Mouse (Mus musculus) ES-Bruce4 (cell line): Measurements from ENCODE around the gene Insc. TPM values are rescaled to one million over a fixed set of nuclear protein-coding genes. Genes with fewer than 3 reads are reported as not detected.

ENCODE experiments used
- H3K27ac ChIP-seq: 2 replicates; pipeline ENCODE4 v1.5.1; 2012; ENCODE audit warnings: low read length, inconsistent platforms; ENCODE audit not compliant: insufficient read depth
- H3K27me3 ChIP-seq: 2 replicates; pipeline ENCODE4 v1.6.1; 2012; ENCODE audit warnings: mild to moderate bottlenecking, low read length, inconsistent platforms; ENCODE audit not compliant: control insufficient read depth, poor library complexity, insufficient read depth, severe bottlenecking
- H3K36me3 ChIP-seq: 2 replicates; pipeline ENCODE4 v1.6.1; 2012; ENCODE audit warnings: inconsistent platforms, mild to moderate bottlenecking, low read length, moderate library complexity; ENCODE audit not compliant: control insufficient read depth, poor library complexity, insufficient read depth, severe bottlenecking
- H3K4me1 ChIP-seq: one replicate; pipeline ENCODE4 v1.8.1; 2011; ENCODE audit warnings: low read length; ENCODE audit not compliant: control insufficient read depth, insufficient read depth
- H3K4me3 ChIP-seq: 2 replicates; pipeline ENCODE4 v1.5.1; 2011; ENCODE audit warnings: low read depth, mild to moderate bottlenecking, low read length
- H3K9ac ChIP-seq: 2 replicates; pipeline ENCODE4 v1.6.1; 2012; ENCODE audit warnings: low read depth, mild to moderate bottlenecking, inconsistent platforms; ENCODE audit not compliant: poor library complexity, severe bottlenecking
- H3K9me3 ChIP-seq: replicated peaks from 2 replicates; pipeline ENCODE4 v1.6.1; 2012; ENCODE audit warnings: mild to moderate bottlenecking, low read length, inconsistent platforms; ENCODE audit not compliant: control insufficient read depth, poor library complexity, insufficient read depth, severe bottlenecking
- CTCF ChIP-seq: IDR thresholded peaks from one replicate; pipeline ENCODE4 v1.8.1; 2011; ENCODE audit warnings: low read depth, low read length
- EP300 ChIP-seq: IDR thresholded peaks from 2 replicates; pipeline ENCODE4 v1.6.1; 2011; ENCODE audit warnings: low read depth, low read length; ENCODE audit not compliant: insufficient read depth
- POLR2A ChIP-seq: IDR thresholded peaks from one replicate; pipeline ENCODE4 v1.8.1; 2011; ENCODE audit warnings: low read length; ENCODE audit not compliant: insufficient read depth
- polyA plus RNA-seq: library from polyadenylated mRNA; stranded (reverse); fragments of >200 nt; gene quantifications from 2 replicates; pipeline ENCODE4 v1.2.4, GENCODE M21; 2011; ENCODE audit warnings: low read depth; ENCODE audit not compliant: missing spikeins, insufficient read depth, insufficient read length

Insc gene
- polyA plus RNA-seq, 1 experiment = not detected

- no peaks in the 10 kb centered on the region for H3K36me3 ChIP-seq
- no peaks in the 10 kb centered on the region for H3K27me3 ChIP-seq
- no peak overlapping the region for H3K27ac ChIP-seq
- no peak overlapping the region for H3K4me3 ChIP-seq
- no peaks in the 10 kb centered on the region for H3K4me1 ChIP-seq
- H3K9me3 ChIP-seq = no peaks in the 10 kb centered on the region; the same call in 1 of the 2 replicates
- TF ChIP-seq CTCF = no peak
- no peak for TF ChIP-seq EP300
- no peak for TF ChIP-seq POLR2A
- H3K9ac ChIP-seq = no peak overlapping the region
Measured at GRCm38 (mm10) chr7:114893889-114894288, 150.4 kb downstream of the Insc start.

GRCm38 (mm10) chr7:114896966-114897697 is 153.6 kb downstream of the Insc start:
- Histone ChIP-seq H3K4me3 (no peak overlapping the region), H3K9me3 (no peaks in the 10 kb centered on the region; the same call in 1 of the 2 replicates), H3K9ac (no peak overlapping the region), H3K36me3 (no peaks in the 10 kb centered on the region), H3K4me1 (no peaks in the 10 kb centered on the region), H3K27me3 (no peaks in the 10 kb centered on the region), H3K27ac (no peak overlapping the region)
- TF ChIP-seq POLR2A = no peak
- TF ChIP-seq EP300 = no peak
- TF ChIP-seq CTCF = no peak

Other genes starting within 250 kb of the Insc start
- gene Cyp2r1, start 180.7 kb upstream of the Insc start, polyA plus RNA-seq = 0.46 and 1.0 TPM in 2 replicates
- 10.0 and 11.1 TPM in 2 replicates for gene Calca, start 107.3 kb upstream of the Insc start, polyA plus RNA-seq
- gene Calcb, start 25.1 kb upstream of the Insc start, polyA plus RNA-seq = not detected in 2 replicates